Mouse (Mus musculus) right cerebral cortex, postnatal 25 days (tissue): Measurements from ENCODE around the gene Sipa1l3.

Experiments used
- DNase-seq: peaks from one replicate; pipeline ENCODE4 v3.0.0; 2022

Gene Sipa1l3

DNA sequence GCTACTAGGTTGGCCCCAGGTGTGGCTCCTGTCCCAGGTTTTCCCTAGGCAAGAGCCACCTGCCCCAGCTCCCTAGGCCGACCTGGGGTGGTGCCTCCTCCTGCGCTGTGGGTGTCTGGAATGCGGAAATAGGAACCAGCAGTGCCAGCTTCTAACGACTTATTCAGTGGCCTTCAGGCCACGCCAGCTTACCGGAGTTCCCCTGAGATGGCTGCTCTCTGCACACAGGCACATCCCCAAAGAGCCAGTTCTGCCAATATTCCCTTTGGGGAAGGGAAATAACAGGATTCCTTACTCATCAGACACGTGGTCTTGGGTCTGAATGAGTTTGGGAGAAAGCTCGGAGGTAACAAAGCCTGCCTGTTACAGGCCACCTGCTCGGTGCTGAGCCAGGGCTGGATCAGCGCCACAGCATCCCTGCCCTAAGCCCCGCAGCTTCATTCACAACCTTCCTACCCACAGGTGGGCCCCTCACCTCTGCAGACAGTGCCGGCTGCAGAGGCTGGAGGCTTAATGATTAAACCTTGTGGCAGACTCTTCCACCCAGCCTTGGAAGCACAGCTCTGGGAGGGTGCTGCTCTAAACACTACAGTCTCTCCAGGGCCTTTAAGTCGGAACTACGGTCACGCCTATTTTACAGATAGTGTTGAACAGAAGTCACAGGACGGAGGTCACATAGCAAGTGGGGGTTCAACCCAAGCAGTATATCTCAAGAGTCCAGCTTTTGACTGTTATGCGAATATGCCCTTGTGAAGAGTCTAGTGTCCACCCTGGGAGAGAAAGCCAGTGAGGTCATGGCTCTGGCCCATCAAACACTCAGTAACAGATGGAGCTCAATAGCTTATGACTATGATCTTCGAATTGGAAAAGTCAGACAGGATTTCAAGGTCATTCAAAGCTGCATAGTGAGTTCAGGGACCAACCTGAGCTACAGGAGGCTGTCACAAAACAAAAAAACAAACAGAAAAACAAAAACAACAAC lies 12.8 kb downstream of the Sipa1l3 start:
- DNase-seq = no peak

- no peak for DNase-seq
Observed at GRCm38 (mm10) chr7:29504683-29505290, 13.7 kb downstream of the Sipa1l3 start.

DNA sequence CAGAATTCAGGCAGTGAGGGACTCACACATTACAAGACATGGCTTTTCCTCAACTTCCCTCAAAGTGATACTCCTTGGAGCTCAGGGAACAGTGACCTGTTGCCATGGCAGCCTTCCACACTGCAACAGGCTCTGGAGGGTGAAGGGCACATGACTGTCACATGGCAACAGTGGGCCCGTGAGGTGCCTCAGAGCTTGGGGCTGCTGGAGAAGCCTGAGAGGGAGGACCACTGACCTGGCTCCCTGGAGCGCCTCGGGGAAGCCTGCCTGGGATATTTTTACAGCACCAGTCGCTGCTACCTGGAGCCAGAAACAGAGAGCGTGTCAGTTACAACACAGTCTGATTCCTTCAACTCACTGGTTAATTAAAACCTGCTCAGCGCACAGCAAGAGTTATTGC lies 14.8 kb downstream of the Sipa1l3 start:
- no peak for DNase-seq

DNA sequence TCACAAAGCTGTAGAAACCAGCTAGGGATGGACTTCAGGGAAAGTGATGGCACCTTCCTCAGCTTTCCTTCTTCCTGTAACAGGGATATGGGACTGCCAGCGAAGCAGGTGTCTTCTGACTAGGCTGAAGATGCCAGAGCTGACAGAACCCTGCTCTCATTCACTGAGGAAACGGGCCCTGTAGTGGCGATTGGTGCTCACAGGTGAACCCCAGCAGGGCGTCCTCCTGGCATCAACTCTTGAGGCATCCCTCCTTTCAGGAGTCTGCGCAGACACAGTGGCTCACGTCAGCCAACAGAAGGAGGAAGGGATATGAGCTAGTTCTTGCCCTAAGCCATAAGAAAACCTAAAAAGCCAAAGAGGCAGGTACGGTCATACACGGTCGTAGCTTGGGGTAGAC lies 17.2 kb downstream of the Sipa1l3 start:
- DNase-seq = no peak

DNA sequence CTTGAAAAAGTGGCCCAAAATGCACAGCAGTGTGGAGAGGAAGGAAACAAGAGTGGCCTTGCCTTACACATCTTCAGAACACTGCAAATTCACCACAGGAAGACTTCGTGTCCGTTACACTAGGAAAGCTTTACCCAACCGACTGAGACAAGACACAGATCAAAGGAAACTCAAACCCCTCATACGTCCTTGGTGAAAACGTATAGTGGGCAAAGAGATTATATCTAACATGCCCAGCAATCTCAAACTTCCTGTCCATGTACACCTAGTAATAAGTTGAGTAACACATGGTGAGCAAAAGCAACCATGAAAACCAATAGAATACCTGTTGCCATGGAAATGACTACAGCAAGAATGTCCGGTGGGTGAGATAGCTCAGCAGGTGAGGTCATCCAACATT lies 19.4 kb downstream of the Sipa1l3 start:
- DNase-seq = no peak

GRCm38 (mm10) chr7:29496953-29497590 lies 21.4 kb downstream of the Sipa1l3 start:
- DNase-seq = no peak

DNA sequence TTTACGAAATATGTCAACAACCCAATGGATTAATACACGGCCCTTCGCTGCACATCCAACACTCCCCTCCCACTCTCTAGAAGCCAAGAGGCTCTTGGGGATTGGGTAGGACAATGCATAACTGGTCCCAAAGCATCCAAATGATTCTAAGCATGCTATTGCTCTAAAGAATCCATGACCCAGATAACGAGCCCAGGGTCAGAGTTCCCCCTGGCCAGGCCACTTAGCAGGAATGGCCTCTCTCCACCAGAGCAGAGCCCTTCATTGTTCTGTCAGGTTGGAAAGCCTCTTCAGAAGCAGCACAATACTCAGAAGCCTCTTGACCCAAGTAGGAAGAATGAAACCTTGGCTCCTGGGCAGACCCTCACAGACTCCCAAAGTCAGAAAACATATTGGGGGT lies 22.1 kb downstream of the Sipa1l3 start:
- DNase-seq = no peak

DNA sequence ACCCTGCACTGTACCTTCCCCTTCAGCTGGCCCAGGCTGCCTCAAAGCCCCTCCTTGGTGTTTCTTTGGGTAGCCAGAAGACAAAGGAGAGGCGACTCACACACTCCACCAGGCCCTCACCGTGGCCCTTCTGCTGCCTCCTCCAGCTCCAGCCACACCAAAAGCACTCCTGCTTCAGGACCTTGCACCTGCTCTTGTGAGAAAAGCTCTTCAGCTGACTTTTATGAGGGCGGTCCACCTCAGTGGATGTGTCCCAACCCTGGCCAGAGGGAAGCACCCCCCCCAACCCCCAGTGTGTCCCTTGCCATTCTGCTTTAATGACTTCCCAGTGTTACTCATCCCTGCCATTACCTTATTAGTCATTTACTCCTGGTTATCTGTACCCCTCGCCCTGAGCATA lies 22.6 kb downstream of the Sipa1l3 start:
- no peak for DNase-seq

DNA sequence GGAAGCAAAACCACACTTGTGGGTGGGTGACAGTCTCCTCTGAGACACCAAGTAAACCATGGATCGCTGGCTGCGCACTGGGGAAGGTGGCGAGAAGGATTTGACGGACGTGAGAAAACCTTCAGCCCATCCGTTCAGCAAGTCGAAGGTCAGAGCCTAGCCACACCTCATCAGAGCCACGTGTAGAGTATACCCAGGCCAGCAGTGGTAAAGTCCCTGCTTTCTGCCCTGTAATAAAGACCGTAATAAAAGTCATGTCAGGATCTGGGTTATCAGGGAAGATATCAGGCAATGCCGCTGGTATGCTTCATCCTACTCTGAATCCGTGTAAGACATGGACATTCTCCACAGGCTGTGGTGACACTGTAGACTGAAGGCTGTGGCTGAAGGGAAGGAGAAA lies 23.6 kb downstream of the Sipa1l3 start:
- DNase-seq = no peak

DNA sequence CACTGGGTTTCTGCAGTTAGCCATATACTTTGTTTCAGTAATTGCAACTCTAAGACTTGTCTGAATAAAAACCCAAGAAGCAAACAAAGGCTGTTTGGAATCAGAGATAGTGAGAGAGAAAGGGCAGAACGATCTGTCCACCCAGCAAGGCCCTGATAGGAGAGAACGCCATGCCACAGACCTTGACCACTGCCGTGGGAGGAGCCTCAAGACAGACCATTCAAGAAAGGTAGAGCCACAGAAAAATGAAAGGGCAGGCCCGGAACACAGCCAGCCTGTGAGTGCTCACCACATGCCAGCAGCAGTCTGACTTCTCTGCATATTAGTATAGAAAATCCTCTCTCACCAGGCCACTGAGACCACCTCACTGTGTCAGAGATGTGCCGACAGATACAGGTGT lies 24.4 kb downstream of the Sipa1l3 start:
- no peak for DNase-seq

DNA sequence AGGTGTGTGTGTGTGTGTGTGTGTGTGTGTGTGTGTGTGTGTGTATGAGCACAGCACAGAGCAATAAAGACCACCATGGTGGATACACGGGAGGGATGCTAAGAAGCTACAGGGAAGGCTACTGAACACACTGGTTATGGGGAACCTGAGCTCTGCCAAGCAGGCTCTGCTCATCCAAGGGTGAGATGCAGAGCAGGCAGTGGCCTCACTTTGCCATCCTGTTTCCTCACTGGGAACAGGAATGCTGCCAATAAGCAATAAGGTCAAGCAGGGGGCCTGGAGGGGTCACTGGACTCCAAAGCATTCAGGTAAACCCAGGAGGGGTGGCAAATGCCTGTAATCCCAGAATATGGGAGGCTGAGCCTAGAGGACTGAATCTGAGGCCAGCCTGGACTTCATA lies 25.4 kb downstream of the Sipa1l3 start:
- DNase-seq = no peak

DNA sequence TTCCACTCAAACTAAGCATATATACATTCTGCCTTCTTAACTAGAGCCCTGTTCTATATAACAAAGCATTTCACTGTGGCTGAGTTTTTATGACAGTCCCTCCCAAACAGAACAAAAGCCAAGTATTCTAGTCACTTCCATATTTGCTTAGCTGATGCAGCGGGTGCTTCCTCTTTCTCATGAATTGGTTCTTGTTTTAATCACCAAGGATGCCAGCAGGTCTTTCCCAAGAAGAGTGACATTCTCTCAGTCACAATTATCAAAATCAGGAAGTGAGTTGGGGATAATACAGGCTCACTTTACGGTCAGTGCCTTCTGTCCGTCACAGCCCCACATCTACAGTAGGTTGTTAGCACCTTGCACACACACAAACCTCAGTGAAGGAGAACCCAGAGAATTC lies 26.6 kb downstream of the Sipa1l3 start:
- no peak for DNase-seq

- no peak for DNase-seq
Observed at GRCm38 (mm10) chr7:29491471-29491755, 27.0 kb downstream of the Sipa1l3 start.

- no peak for DNase-seq
Observed at GRCm38 (mm10) chr7:29490704-29491470, 27.6 kb downstream of the Sipa1l3 start.

- no peak for DNase-seq
Observed at GRCm38 (mm10) chr7:29489851-29490250, 28.6 kb downstream of the Sipa1l3 start.

- DNase-seq = no peak
Observed at GRCm38 (mm10) chr7:29489364-29489763, 29.1 kb downstream of the Sipa1l3 start.

DNA sequence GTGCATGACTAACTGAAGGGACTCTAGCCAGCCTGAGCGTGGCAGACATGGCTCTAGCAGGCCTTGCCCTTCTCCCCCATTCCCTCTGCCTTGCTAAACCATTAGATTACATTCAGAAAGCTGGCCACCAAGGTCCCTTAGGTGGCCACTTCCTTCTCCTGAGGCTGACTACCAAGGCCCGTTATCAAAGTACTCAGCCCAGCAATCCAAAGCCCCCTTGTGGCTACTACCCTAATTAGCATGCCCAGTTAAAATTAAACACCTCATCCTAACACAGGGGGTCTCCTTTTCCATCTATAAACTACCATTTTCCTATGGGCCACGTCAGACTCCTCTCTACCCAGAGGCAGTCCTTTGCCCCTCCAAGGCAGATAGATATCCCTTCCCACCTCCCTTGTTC lies 31.7 kb downstream of the Sipa1l3 start:
- no peak for DNase-seq

- no peak for DNase-seq
Observed at GRCm38 (mm10) chr7:29485721-29486120, 32.7 kb downstream of the Sipa1l3 start.

- no peak for DNase-seq
Observed at GRCm38 (mm10) chr7:29483556-29483955, 34.9 kb downstream of the Sipa1l3 start.

DNA sequence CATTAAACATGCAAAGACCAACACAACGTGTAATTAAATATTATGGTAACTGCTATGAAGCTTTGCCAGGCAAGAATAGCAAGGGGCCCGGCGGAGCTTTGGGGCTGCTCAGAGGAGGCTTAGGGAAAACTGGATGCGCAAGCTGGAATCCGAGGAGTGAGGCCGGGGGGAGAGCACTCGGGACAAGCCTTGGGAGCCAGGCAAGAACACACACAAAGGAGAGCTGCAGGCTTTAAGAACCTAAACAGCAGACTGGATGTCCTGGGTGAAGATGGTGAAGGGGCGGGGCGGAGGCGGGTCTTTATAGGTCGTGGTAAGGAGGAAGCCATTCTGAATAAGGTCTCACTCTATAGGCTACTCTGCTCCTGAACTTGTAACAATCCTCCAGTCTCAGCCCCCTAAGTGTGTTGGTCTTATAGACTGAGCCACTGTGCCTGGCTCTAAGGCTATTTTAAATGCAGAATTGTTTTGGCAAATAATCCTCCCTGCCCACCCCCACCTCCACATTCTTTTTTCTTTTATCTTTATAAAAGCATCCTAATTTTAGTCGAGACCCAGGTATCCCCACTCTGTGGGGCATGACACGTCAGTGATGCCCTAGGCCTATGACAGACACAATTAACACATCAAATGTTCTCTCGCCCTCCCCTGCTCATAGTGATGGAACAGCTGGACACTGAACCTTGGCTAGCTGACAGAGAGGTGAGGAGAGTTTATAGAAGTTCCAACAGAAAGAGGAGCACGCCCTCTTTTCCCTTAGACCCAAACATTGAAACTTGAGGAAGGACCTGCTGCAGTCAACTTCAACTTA lies 36.9 kb downstream of the Sipa1l3 start:
- no peak for DNase-seq

GRCm38 (mm10) chr7:29480590-29481344 lies 37.7 kb downstream of the Sipa1l3 start:
- DNase-seq = no peak

DNA sequence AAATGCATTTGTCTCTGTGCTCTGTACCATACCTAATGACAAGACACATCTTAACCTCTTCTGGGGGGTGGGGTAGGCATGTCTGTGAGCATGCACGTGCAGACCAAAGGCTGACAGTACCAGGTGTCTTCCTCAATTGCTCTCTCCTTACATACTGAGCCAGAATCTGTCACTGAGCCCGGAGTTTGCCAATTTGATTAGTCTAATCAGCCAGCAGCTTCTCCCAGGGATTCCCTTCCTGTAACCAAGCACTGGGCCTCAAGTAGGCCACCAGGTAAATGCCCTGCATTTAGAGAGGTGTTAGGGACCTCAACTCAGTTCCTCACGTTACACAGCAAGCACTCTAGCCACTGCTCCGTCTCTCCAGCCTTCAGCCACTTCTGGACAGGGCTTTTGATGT lies 38.3 kb downstream of the Sipa1l3 start:
- DNase-seq = no peak
